Mouse (Mus musculus) midbrain, embryonic 16.5 days (tissue): ENCODE measurements around the gene Arid1b. TPM values are rescaled to one million over a fixed set of nuclear protein-coding genes. Genes with fewer than 3 reads are reported as not detected.
"Not testable (repeated sequence)": the region's sequence is repeated elsewhere in the genome, so short reads cannot be mapped to it uniquely, and the experiment has no call there.

ENCODE experiments used
- ATAC-seq: fragments of 200-750 bp; cut with Nextera tagmentation; 2 replicates; pipeline ENCODE4 v1.8.0; 2017; ENCODE audit warnings: moderate TSS enrichment
- H3K27ac ChIP-seq: fragments of 300-500 bp; sonication (generic); 2 replicates; pipeline ENCODE4 v1.5.1; 2014; ENCODE audit warnings: mild to moderate bottlenecking, low read length, mixed read lengths
- H3K27me3 ChIP-seq: fragments of 300-500 bp; sonication (generic); 2 replicates; pipeline ENCODE4 v1.6.1; 2014; ENCODE audit warnings: low read depth, low read length, mixed read lengths; ENCODE audit not compliant: control insufficient read depth, insufficient read depth
- H3K36me3 ChIP-seq: fragments of 300-500 bp; sonication (generic); 2 replicates; pipeline ENCODE4 v1.6.1; 2014; ENCODE audit warnings: mild to moderate bottlenecking, low read length, moderate library complexity, mixed read lengths; ENCODE audit not compliant: control insufficient read depth, insufficient read depth
- H3K4me1 ChIP-seq: fragments of 300-500 bp; sonication (generic); 2 replicates; pipeline ENCODE4 v1.6.1; 2014; ENCODE audit warnings: mild to moderate bottlenecking, low read length, mixed read lengths; ENCODE audit not compliant: control insufficient read depth, insufficient read depth
- H3K4me2 ChIP-seq: fragments of 300-500 bp; sonication (generic); 2 replicates; pipeline ENCODE4 v1.6.1; 2014; ENCODE audit warnings: mild to moderate bottlenecking, low read length, mixed read lengths
- H3K4me3 ChIP-seq: fragments of 300-500 bp; sonication (generic); 2 replicates; pipeline ENCODE4 v1.5.1; 2014; ENCODE audit warnings: low read depth, mild to moderate bottlenecking, low read length, moderate library complexity, mixed read lengths
- H3K9ac ChIP-seq: fragments of 300-500 bp; sonication (generic); 2 replicates; pipeline ENCODE4 v1.6.1; 2014; ENCODE audit warnings: low read depth, low read length, mixed read lengths
- H3K9me3 ChIP-seq: fragments of 300-500 bp; sonication (generic); replicated peaks from 2 replicates; pipeline ENCODE4 v1.6.1; 2014; ENCODE audit warnings: mild to moderate bottlenecking, low read length, mixed read lengths; ENCODE audit not compliant: control insufficient read depth, poor library complexity, severe bottlenecking
- WGBS: fragments of 180-500 bp; shearing (Covaris S2); extraction: QIAGEN DNeasy Blood & Tissue Kit; methylation state at CpG from one replicate; pipeline ENCODE4 v1.1.7; 2014; 5-methylcytosine and 5-hydroxymethylcytosine counted together
- polyA plus RNA-seq: library from polyadenylated mRNA; unstranded; fragments of >200 nt; fragmentation: Nextera tagmentation; extraction: Ambion mirVana; gene quantifications from 2 replicates; pipeline ENCODE4 v1.2.1, GENCODE M21; 2015

The Arid1b gene
- polyA plus RNA-seq, 1 experiment from 2014 or later = 13.1 TPM

GRCm38 (mm10) chr17:5077996-5078395 is 83.9 kb downstream of the Arid1b start:
- H3K27ac ChIP-seq = no peak overlapping the region
- H3K9me3 ChIP-seq = no peaks in the 10 kb centered on the region
- H3K4me3 ChIP-seq = no peak overlapping the region
- WGBS = 58% methylated on average over 9 of the region's 9 CpGs
- no peak overlapping the region for H3K9ac ChIP-seq
- no peak for ATAC-seq
- H3K4me1 ChIP-seq = peaks cover 35% of the 10 kb centered on the region
- H3K4me2 ChIP-seq = no peak overlapping the region
- no peaks in the 10 kb centered on the region for H3K36me3 ChIP-seq
- H3K27me3 ChIP-seq = no peaks in the 10 kb centered on the region

GRCm38 (mm10) chr17:5078576-5078975 is 84.4 kb downstream of the Arid1b start:
- H3K9me3 ChIP-seq = no peaks in the 10 kb centered on the region
- H3K4me3 ChIP-seq = no peak overlapping the region
- no peaks in the 10 kb centered on the region for H3K27me3 ChIP-seq
- H3K36me3 ChIP-seq = no peaks in the 10 kb centered on the region
- no peak overlapping the region for H3K9ac ChIP-seq
- 17% methylated on average over 5 of the region's 5 CpGs for WGBS
- peaks cover 40% of the 10 kb centered on the region for H3K4me1 ChIP-seq
- no peak overlapping the region for H3K4me2 ChIP-seq
- no peak for ATAC-seq
- H3K27ac ChIP-seq = no peak overlapping the region

GRCm38 (mm10) chr17:5080884-5081419 is 86.8 kb downstream of the Arid1b start:
- H3K27ac ChIP-seq = no peak overlapping the region
- ATAC-seq = no peak
- no peaks in the 10 kb centered on the region for H3K9me3 ChIP-seq
- H3K27me3 ChIP-seq = no peaks in the 10 kb centered on the region
- no peaks in the 10 kb centered on the region for H3K36me3 ChIP-seq
- H3K4me3 ChIP-seq = no peak overlapping the region
- H3K4me2 ChIP-seq = no peak overlapping the region
- 66% methylated on average over 12 of the region's 12 CpGs for WGBS
- peaks cover 63% of the 10 kb centered on the region for H3K4me1 ChIP-seq
- no peak overlapping the region for H3K9ac ChIP-seq

GRCm38 (mm10) chr17:5082274-5082673 is 88.1 kb downstream of the Arid1b start:
- H3K27me3 ChIP-seq = no peaks in the 10 kb centered on the region
- no peak overlapping the region for H3K9ac ChIP-seq
- no peak overlapping the region for H3K4me2 ChIP-seq
- ATAC-seq = no peak
- peaks cover 68% of the 10 kb centered on the region for H3K4me1 ChIP-seq
- H3K9me3 ChIP-seq = no peaks in the 10 kb centered on the region
- H3K4me3 ChIP-seq = no peak overlapping the region
- 78% methylated on average over 8 of the region's 8 CpGs for WGBS
- H3K36me3 ChIP-seq = no peaks in the 10 kb centered on the region
- no peak overlapping the region for H3K27ac ChIP-seq

- H3K4me3 ChIP-seq = no peak overlapping the region
- peaks cover 63% of the 10 kb centered on the region for H3K4me1 ChIP-seq
- H3K4me2 ChIP-seq = no peak overlapping the region
- no peaks in the 10 kb centered on the region for H3K27me3 ChIP-seq
- no peak for ATAC-seq
- WGBS = 80% methylated on average over 3 of the region's 3 CpGs
- H3K9ac ChIP-seq = no peak overlapping the region
- H3K27ac ChIP-seq = no peak overlapping the region
- no peaks in the 10 kb centered on the region for H3K36me3 ChIP-seq
- no peaks in the 10 kb centered on the region for H3K9me3 ChIP-seq
Measured at GRCm38 (mm10) chr17:5083497-5083896, 89.4 kb downstream of the Arid1b start.

GRCm38 (mm10) chr17:5084139-5084538 is 90.0 kb downstream of the Arid1b start:
- H3K9ac ChIP-seq = no peak overlapping the region
- peak overlapping the region; percentile 60; the same call in 1 of the 2 replicates for H3K27ac ChIP-seq
- ATAC-seq = no peak

GRCm38 (mm10) chr17:5085004-5085403 is 90.9 kb downstream of the Arid1b start:
- 77% methylated on average over 6 of the region's 6 CpGs for WGBS
- Histone ChIP-seq H3K9ac (no peak overlapping the region), H3K36me3 (no peaks in the 10 kb centered on the region), H3K9me3 (no peaks in the 10 kb centered on the region), H3K27ac (no peak overlapping the region; the same call in 1 of the 2 replicates), H3K4me3 (no peak overlapping the region), H3K4me1 (peaks cover 67% of the 10 kb centered on the region), H3K27me3 (no peaks in the 10 kb centered on the region), H3K4me2 (no peak overlapping the region)
- no peak for ATAC-seq

More at GRCm38 (mm10) chr17:5084139-5084538, 90.0 kb downstream of the Arid1b start:
- Histone ChIP-seq H3K27me3 (no peaks in the 10 kb centered on the region), H3K4me1 (peaks cover 61% of the 10 kb centered on the region), H3K4me2 (no peak overlapping the region), H3K9me3 (no peaks in the 10 kb centered on the region), H3K36me3 (no peaks in the 10 kb centered on the region), H3K4me3 (no peak overlapping the region)
- 48% methylated on average over 8 of the region's 8 CpGs for WGBS

- Histone ChIP-seq H3K36me3 (no peaks in the 10 kb centered on the region), H3K9me3 (no peaks in the 10 kb centered on the region), H3K9ac (no peak overlapping the region), H3K4me1 (peaks cover 62% of the 10 kb centered on the region), H3K27ac (peak overlapping the region; percentile 55), H3K4me2 (no peak overlapping the region), H3K27me3 (no peaks in the 10 kb centered on the region), H3K4me3 (no peak overlapping the region)
- ATAC-seq = peak; percentile 50
- whole genome bisulfite sequencing = 39% methylated on average over 5 of the region's 5 CpGs
Measured at GRCm38 (mm10) chr17:5085942-5086341, 91.8 kb downstream of the Arid1b start.

- not testable (repeated sequence) for H3K27ac ChIP-seq, H3K4me3 ChIP-seq, H3K36me3 ChIP-seq, H3K9ac ChIP-seq, H3K9me3 ChIP-seq, H3K4me2 ChIP-seq, H3K27me3 ChIP-seq, ATAC-seq
- 83% methylated on average over 2 of the region's 2 CpGs for WGBS
- H3K4me1 ChIP-seq = peaks cover 47% of the 10 kb centered on the region
Measured at GRCm38 (mm10) chr17:5088241-5088640, 94.1 kb downstream of the Arid1b start.
